Mouse (Mus musculus) adrenal gland, postnatal 36 days (tissue): ENCODE measurements around the gene Gpat2. TPM values are rescaled to one million over a fixed set of nuclear protein-coding genes. Genes with fewer than 3 reads are reported as not detected.

Experiments used
- total RNA-seq, 2 experiments: library from RNA; stranded (reverse); gene quantifications; 2 replicates each; pipeline ENCODE4 v1.2.3; 2021

Gene Gpat2
- total RNA-seq, 2 experiments from 2014 or later: 0.26 to 0.56 TPM

Other genes with a start within 250 kb of the Gpat2 start
- 1 to 10 TPM; 1.4 to 1.7 TPM for gene 1810024B03Rik, start 216.9 kb upstream of the Gpat2 start, total RNA-seq
- 10 to 100 TPM; 74.0 to 76.0 TPM for gene Snrnp200, start 216.8 kb upstream of the Gpat2 start, total RNA-seq
- 100 to 1,000 TPM; 113 to 147 TPM for gene Ciao1, start 177.4 kb upstream of the Gpat2 start, total RNA-seq
- 10 to 100 TPM; 69.4 to 93.4 TPM for gene Tmem127, start 177.3 kb upstream of the Gpat2 start, total RNA-seq
- gene Stard7, start 155.0 kb upstream of the Gpat2 start, total RNA-seq: 100 to 1,000 TPM; 104 to 112 TPM
- gene Dusp2, start 89.0 kb upstream of the Gpat2 start, total RNA-seq: under 1 TPM; 0.63 to 0.73 TPM
- not detected for gene Astl, start 86.6 kb upstream of the Gpat2 start, total RNA-seq
- gene Adra2b, start 62.0 kb upstream of the Gpat2 start, total RNA-seq: 1 to 10 TPM; 1.9 to 2.0 TPM
- 10 to 100 TPM; 41.1 to 50.6 TPM for gene Fahd2a, start 19.4 kb downstream of the Gpat2 start, total RNA-seq
- gene Kcnip3, start 96.9 kb downstream of the Gpat2 start, total RNA-seq: 1 to 10 TPM; 4.0 to 5.3 TPM
- gene Prom2, start 116.3 kb downstream of the Gpat2 start, total RNA-seq: under 1 TPM; 0.20 to 0.46 TPM
- 1 to 10 TPM; 3.0 to 3.2 TPM for gene Zfp661, start 161.9 kb downstream of the Gpat2 start, total RNA-seq
- gene Mrps5, start 162.0 kb downstream of the Gpat2 start, total RNA-seq: 100 to 1,000 TPM; 113 to 115 TPM
- 1 to 10 TPM; 6.3 to 7.9 TPM for gene Mal, start 231.5 kb downstream of the Gpat2 start, total RNA-seq